Mouse (Mus musculus) stomach, embryonic 16.5 days (tissue): ENCODE measurements around the gene Colq. TPM values are rescaled to one million over a fixed set of nuclear protein-coding genes. Genes with fewer than 3 reads are reported as not detected.

ENCODE experiments used
- ATAC-seq: fragments of 200-750 bp; cut with Nextera tagmentation; 2 replicates; pipeline ENCODE4 v1.8.0; 2017; ENCODE audit warnings: moderate number of reproducible peaks, moderate TSS enrichment; ENCODE audit not compliant: insufficient read depth, low FRiP score
- H3K27ac ChIP-seq: fragments of 300-500 bp; sonication (generic); 2 replicates; pipeline ENCODE4 v1.5.1; 2014; ENCODE audit warnings: low read length
- H3K27me3 ChIP-seq: fragments of 300-500 bp; sonication (generic); 2 replicates; pipeline ENCODE4 v1.6.1; 2014; ENCODE audit warnings: low read length, control low read depth, mixed read lengths; ENCODE audit not compliant: control insufficient read depth, insufficient read depth
- H3K36me3 ChIP-seq: fragments of 300-500 bp; sonication (generic); 2 replicates; pipeline ENCODE4 v1.6.1; 2014; ENCODE audit warnings: low read length; ENCODE audit not compliant: control insufficient read depth, insufficient read depth
- H3K4me1 ChIP-seq: fragments of 300-500 bp; sonication (generic); 2 replicates; pipeline ENCODE4 v1.6.1; 2014; ENCODE audit warnings: low read length, control low read depth, mixed read lengths; ENCODE audit not compliant: control insufficient read depth, insufficient read depth
- H3K4me2 ChIP-seq: fragments of 300-500 bp; sonication (generic); 2 replicates; pipeline ENCODE4 v1.6.1; 2014; ENCODE audit warnings: low read depth, low read length, mixed read lengths
- H3K4me3 ChIP-seq: fragments of 300-500 bp; sonication (generic); replicated peaks from 2 replicates; pipeline ENCODE4 v1.5.1; 2014; ENCODE audit warnings: mild to moderate bottlenecking, low read length
- H3K9ac ChIP-seq: fragments of 300-500 bp; sonication (generic); 2 replicates; pipeline ENCODE4 v1.6.1; 2014; ENCODE audit warnings: low read length
- H3K9me3 ChIP-seq: fragments of 300-500 bp; sonication (generic); replicated peaks from 2 replicates; pipeline ENCODE4 v1.6.1; 2016; ENCODE audit warnings: low read length, control low read depth; ENCODE audit not compliant: control insufficient read depth
- WGBS: fragments of 180-500 bp; shearing (Covaris S2); extraction: QIAGEN DNeasy Blood & Tissue Kit; methylation state at CpG from one replicate; pipeline ENCODE4 v1.1.7; 2014; 5-methylcytosine and 5-hydroxymethylcytosine counted together
- polyA plus RNA-seq: library from polyadenylated mRNA; unstranded; fragments of >200 nt; fragmentation: Nextera tagmentation; extraction: Ambion mirVana; gene quantifications from 2 replicates; pipeline ENCODE4 v1.2.1, GENCODE M21; 2015

The Colq gene
- 0.81 and 2.1 TPM in 2 replicates for polyA plus RNA-seq

GRCm38 (mm10) chr14:31591243-31591642 lies at the start of gene Colq:
Gene Colq (minus strand): TSS chr14:31591343.
- Histone ChIP-seq H3K27me3 (no peaks in the 10 kb centered on the region), H3K36me3 (no peaks in the 10 kb centered on the region), H3K4me2 (no peak within 1 kb of the TSS), H3K4me3 (no peak within 1 kb of the TSS), H3K27ac (no peak within 1 kb of the TSS), H3K9me3 (0 out of 2 replicates have a peak, but pooled peaks cover 3% of the 10 kb centered on the region), H3K4me1 (no peaks in the 10 kb centered on the region), H3K9ac (no peak within 1 kb of the TSS)
- 74% methylated on average over 3 of the region's 3 CpGs for WGBS
- ATAC-seq = no peak

DNA sequence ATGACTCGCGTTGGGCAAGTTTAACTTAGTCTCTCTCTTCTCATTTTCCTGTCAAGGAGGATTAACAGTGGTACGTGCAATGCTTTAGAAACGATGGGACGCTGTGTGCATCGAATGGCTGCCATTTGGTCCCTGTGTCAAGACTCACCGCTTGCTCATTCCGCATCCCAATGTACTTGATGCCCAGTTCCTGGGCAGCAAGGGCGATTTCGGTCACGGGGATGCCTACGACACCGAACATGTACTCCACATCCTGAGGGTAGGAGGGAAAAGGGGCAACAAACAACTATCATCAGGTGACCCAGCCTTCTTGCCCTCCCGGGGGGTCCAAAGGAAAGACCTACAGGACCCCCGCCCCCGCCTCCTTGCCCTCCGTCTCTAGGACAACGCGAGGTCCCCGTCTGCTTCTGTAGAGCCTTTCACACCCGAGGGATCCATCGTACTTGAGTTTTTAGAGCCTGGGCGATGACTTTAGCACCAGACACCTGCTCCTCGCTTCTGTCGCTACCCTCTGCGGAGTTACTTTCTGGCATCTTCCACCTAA lies 49.3 kb upstream of the Colq start, which contains the start of gene Gm49387:
Gm49387 (minus strand) TSS at position 533 of the 544 bp plus-strand sequence.
- H3K27me3 ChIP-seq = no peaks in the 10 kb centered on the region
- 4% methylated on average over 26 of the region's 26 CpGs for WGBS
- peaks cover 6% of the 10 kb centered on the region for H3K4me1 ChIP-seq
- H3K36me3 ChIP-seq = no peaks in the 10 kb centered on the region
- no peaks in the 10 kb centered on the region for H3K9me3 ChIP-seq
- H3K9ac ChIP-seq = peak within 1 kb of the TSS; percentile 82
- H3K27ac ChIP-seq = peak within 1 kb of the TSS; percentile 95
- H3K4me3 ChIP-seq = peak within 1 kb of the TSS; percentile 80
- peak within 1 kb of the TSS; percentile 98 for H3K4me2 ChIP-seq
- ATAC-seq = peak; percentile 22; the same call in 1 of the 2 replicates

DNA sequence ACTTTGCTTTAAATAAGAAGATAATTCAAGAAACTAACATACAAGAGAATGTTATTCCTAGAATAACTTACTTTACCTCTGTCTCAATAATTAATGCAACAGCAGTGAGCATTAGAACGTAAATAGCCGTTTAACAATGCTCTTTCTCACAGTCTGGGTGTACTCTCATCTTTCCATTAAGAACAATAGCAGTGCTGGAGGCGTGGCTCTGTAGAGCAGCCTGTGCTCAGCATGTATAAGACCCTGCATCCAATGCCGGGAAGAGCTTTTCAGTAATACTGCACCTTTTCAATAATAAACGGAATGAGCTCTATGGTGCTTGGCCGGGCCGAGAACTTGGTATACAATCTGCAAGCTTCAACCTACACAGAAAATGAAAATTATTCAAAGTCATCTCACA lies 39.5 kb upstream of the Colq start:
- Histone ChIP-seq H3K4me2 (no peak overlapping the region), H3K9me3 (no peaks in the 10 kb centered on the region), H3K36me3 (no peaks in the 10 kb centered on the region), H3K4me3 (no peak overlapping the region), H3K27ac (no peak overlapping the region), H3K4me1 (no peaks in the 10 kb centered on the region), H3K9ac (no peak overlapping the region), H3K27me3 (no peaks in the 10 kb centered on the region)
- ATAC-seq = no peak
- WGBS = 78% methylated on average over 7 of the region's 7 CpGs

DNA sequence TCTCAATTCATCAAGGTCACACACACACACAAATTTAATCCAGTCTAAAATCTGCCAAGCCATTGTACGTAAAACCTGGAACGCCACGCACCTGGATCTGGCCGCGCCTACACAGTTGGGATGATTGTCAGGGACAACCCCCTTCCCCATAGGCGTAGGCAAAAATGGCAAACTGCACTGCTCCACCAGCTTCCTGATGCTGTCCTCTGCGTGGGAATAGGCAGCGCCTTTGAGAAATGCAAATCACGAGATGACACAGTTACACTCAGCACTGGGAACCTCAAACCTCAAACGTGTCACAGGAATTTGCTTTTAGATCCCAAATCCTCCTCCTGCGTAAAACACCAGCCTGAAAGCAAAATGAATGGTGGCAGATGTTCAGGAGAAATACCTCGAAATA lies 31.6 kb upstream of the Colq start:
- Histone ChIP-seq H3K4me1 (no peaks in the 10 kb centered on the region), H3K9me3 (no peaks in the 10 kb centered on the region), H3K27me3 (no peaks in the 10 kb centered on the region), H3K4me2 (no peak overlapping the region), H3K27ac (no peak overlapping the region), H3K9ac (no peak overlapping the region), H3K4me3 (no peak overlapping the region), H3K36me3 (no peaks in the 10 kb centered on the region)
- 79% methylated on average over 12 of the region's 12 CpGs for WGBS
- ATAC-seq = no peak

DNA sequence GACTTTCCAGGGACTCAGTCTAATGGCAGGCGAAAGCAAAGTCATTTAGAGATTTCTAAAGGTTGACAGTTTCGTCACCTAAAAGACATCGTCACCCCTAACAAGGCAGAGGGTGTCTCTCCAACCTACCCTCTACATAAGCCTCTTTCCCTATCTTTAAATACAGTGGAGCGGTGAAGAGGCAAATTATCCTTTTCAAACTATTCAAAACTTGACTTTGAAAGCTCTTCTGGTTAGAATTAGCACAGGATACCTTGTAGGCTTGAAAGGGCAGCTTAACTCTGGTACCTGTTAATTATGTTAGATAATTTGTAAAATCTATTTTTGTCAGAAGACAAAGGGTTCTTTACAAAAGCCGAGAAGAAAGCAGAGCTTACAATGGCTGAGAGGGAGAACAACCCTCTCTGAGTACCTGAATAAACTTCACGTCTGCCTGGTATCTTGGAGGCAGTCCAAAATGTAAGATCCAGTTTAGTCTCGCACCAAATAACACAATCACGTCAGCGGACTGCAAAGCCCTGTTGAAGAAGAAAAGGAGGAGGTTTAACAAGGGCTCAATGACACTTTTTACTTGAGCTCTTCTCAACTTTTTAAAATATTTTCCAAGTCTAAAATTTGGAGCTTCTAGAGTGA lies 29.6 kb upstream of the Colq start:
- no peak overlapping the region for H3K27ac ChIP-seq
- ATAC-seq = no peak
- H3K9me3 ChIP-seq = no peaks in the 10 kb centered on the region
- H3K4me1 ChIP-seq = no peaks in the 10 kb centered on the region
- H3K4me2 ChIP-seq = no peak overlapping the region
- no peak overlapping the region for H3K4me3 ChIP-seq
- WGBS = 70% methylated on average over 9 of the region's 9 CpGs
- H3K27me3 ChIP-seq = no peaks in the 10 kb centered on the region
- H3K9ac ChIP-seq = no peak overlapping the region
- H3K36me3 ChIP-seq = no peaks in the 10 kb centered on the region

DNA sequence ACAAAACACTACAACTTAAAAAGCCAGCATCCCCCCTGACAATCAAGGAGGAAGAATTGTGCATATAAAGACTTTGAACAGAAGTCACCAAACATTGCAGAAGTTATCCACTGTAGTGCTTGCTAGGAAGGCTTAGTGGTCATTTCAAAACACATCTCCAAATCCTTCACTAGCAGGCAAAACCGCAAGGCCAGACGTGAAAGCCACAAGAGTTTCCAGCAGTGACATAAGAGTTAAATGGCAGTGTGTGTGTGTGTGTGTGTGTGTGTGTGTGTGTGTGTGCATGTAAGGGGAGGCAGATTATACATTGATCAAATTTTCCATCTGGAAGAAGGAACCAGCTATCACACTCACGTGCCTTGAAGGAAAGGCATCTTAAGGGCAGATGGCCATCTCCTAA lies 26.9 kb upstream of the Colq start:
- no peak overlapping the region for H3K4me3 ChIP-seq
- ATAC-seq = no peak
- H3K27ac ChIP-seq = no peak overlapping the region
- no peaks in the 10 kb centered on the region for H3K9me3 ChIP-seq
- H3K36me3 ChIP-seq = no peaks in the 10 kb centered on the region
- 70% methylated on average over 3 of the region's 3 CpGs for WGBS
- no peaks in the 10 kb centered on the region for H3K27me3 ChIP-seq
- H3K4me1 ChIP-seq = no peaks in the 10 kb centered on the region
- no peak overlapping the region for H3K4me2 ChIP-seq
- no peak overlapping the region for H3K9ac ChIP-seq

DNA sequence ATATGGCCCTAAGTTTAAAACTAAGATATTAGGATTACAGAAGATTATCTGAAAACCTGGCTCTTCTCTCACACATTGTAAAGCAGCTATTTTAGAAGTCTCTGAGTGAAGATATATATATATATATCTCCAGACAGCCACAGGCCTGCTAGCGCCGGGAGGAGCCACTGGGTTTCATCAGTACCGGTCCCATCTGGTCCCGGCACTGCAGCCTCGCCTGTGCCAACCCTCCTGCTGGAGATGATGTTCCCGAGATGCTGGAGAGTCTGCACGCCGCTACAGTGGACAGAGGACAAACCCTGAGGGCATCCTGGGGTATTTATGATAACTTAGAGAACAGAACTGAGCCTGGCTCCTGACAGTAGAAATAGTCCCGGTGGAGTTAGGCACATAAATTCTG lies 26.1 kb upstream of the Colq start:
- H3K27me3 ChIP-seq = no peaks in the 10 kb centered on the region
- H3K9ac ChIP-seq = no peak overlapping the region
- no peaks in the 10 kb centered on the region for H3K36me3 ChIP-seq
- no peaks in the 10 kb centered on the region for H3K9me3 ChIP-seq
- ATAC-seq = no peak
- H3K4me2 ChIP-seq = no peak overlapping the region
- WGBS = 80% methylated on average over 9 of the region's 9 CpGs
- H3K4me1 ChIP-seq = no peaks in the 10 kb centered on the region
- no peak overlapping the region for H3K4me3 ChIP-seq
- H3K27ac ChIP-seq = no peak overlapping the region

DNA sequence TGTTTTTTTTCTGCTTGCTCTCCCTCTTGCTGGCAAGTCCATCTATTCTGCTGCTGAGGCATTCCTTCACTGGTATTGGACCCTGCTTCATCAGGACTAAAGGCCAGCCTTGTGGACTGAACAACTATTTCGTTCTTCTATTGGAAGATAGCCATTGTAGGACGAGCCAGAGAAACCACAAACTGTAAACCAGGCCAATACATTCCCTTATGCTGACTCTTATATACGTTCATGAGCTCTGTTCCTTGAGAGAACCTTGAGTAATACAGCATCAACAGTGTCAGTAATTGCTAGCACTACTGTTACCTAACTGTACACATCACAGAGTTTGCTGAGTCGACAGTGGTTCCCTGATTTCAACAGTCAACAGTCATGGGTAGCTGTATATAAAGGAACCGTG lies 22.5 kb upstream of the Colq start:
- no peak overlapping the region for H3K4me3 ChIP-seq
- H3K4me1 ChIP-seq = no peaks in the 10 kb centered on the region
- H3K9ac ChIP-seq = no peak overlapping the region
- WGBS = 79% methylated on average over 5 of the region's 5 CpGs
- H3K27me3 ChIP-seq = no peaks in the 10 kb centered on the region
- no peak overlapping the region for H3K4me2 ChIP-seq
- ATAC-seq = no peak
- H3K9me3 ChIP-seq = no peaks in the 10 kb centered on the region
- H3K27ac ChIP-seq = no peak overlapping the region
- H3K36me3 ChIP-seq = no peaks in the 10 kb centered on the region

DNA sequence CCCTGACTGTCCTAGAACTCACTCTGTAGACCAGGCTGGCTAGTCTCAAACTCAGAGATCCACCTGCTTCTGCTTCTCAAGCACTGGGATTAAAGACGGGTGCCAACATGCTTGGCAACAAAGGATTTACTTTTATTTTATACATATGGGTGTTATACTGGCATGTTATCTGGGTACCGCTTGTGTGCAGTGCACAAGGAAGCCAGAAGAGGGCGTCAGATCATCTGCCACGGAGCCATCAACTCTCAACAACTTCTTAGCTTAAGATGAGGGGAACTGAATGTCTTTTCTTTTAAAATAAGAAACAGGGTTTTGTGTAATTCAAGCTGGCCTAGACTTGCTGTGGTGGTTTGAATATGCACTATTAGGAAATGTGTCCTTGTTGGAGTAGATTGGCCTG lies 20.8 kb upstream of the Colq start:
- Histone ChIP-seq H3K4me3 (no peak overlapping the region), H3K9ac (no peak overlapping the region), H3K9me3 (no peaks in the 10 kb centered on the region), H3K36me3 (no peaks in the 10 kb centered on the region), H3K27ac (no peak overlapping the region), H3K27me3 (no peaks in the 10 kb centered on the region), H3K4me1 (no peaks in the 10 kb centered on the region), H3K4me2 (no peak overlapping the region)
- WGBS = 68% methylated on average over 4 of the region's 4 CpGs
- no peak for ATAC-seq
